Mouse (Mus musculus) heart, adult 2 months (tissue): ENCODE measurements at regions not wholly inside any gene's neighbourhood (a gene's known extent, or its start where the extent isn't known, plus 50 kb on each side); places are given as distances from the start of the nearest gene placed in this dataset.

ENCODE experiments used
- CTCF ChIP-seq: fragments of 200-600 bp; IDR thresholded peaks from 2 replicates; pipeline ENCODE4 v1.8.1; 2022; ENCODE audit warnings: antibody characterized with exemption, mild to moderate bottlenecking, moderate library complexity
- EP300 ChIP-seq: fragments of 200-500 bp; IDR thresholded peaks from 2 replicates; pipeline ENCODE4 v1.6.1; 2011; ENCODE audit warnings: low read depth, low read length, control low read depth; ENCODE audit not compliant: insufficient read depth
- POLR2A ChIP-seq: fragments of 200-500 bp; IDR thresholded peaks from 2 replicates; pipeline ENCODE4 v1.6.1; 2011; ENCODE audit warnings: mild to moderate bottlenecking, low read depth, low read length, control low read depth; ENCODE audit not compliant: insufficient read depth

GRCm38 (mm10) chr1:166846566-166846965, 154.7 kb upstream of the Fam78b start:
- TF ChIP-seq POLR2A (no peak), CTCF (no peak), EP300 (no peak)
